Mouse (Mus musculus): Measurements from ENCODE around the gene Ppp1r14d.

Ppp1r14d gene

DNA sequence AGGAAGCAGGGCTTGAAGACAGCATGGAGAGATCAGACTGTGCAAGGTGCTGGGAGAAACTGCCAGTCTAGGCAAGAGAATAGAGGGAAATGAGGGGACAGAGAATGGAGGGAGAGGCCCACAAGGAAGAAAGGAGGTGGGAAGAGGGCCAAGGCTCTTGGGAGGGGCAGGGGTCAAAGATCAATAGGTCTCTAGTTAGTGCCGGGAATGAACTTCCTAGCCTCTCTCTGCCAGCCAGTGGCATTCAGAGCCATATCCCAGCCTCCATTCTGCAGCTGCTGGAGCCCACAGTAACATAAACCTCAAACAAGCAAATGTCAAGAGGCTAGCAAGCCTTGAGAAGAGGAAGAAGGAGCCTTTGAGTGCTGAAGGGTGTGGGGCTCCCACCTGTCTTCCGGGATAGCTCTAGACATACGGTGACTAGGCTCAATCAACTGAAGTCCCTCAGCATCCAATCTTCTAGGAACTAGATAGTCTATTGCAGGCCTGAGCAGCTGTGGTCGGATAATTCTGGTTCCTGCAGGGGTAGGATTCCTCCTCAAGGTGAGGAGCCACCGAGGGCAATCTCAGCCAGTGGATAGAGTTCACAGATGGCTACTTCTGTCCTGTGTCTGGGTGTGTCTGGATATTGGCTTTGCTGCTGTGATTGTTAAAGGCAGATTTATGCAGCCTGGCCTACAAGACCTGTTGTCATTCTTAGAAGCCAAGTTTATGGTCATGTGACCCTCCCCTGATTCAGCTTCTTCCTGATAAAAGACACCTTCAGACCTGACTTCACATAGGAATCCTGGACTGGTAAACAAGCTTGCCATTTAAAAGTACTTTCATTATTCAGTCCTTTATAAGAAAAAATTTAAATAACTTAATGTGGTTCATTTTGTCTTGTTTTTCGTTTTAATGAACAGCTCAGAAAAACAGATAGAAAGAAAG lies at the start of gene Ppp1r14d:
Gene Ppp1r14d (minus strand): TSS at position 132 of the 930 bp plus-strand sequence.
- no peak for DNase-seq (ENCODE audit: extremely low spot score)

DNA sequence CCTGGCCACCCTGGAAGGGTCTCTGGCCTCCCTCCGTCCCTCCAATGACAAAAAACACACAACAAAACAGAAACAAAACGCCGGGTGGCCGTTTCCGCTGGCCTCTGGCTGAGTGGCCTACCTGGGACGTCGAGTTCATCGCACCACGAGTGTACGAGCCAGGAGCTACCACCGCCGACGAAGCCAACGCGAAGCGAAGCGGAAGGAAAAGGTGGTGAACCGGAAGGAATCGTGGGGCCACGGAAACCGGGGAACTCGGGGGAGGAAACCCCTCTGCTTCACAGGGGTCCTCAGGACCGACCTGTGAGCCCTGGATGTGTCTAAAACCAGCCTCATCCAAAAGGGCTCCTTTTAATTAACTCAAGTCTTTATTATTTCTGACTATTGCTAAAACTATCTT lies 48.1 kb upstream of the Ppp1r14d start:
- no peak for DNase-seq (ENCODE audit: extremely low spot score)

GRCm38 (mm10) chr2:119276926-119277325 lies 47.2 kb upstream of the Ppp1r14d start:
- DNase-seq (ENCODE audit: extremely low spot score): no peak

- no peak for DNase-seq (ENCODE audit: extremely low spot score)
Measured at GRCm38 (mm10) chr2:119274126-119274525, 44.4 kb upstream of the Ppp1r14d start.

DNA sequence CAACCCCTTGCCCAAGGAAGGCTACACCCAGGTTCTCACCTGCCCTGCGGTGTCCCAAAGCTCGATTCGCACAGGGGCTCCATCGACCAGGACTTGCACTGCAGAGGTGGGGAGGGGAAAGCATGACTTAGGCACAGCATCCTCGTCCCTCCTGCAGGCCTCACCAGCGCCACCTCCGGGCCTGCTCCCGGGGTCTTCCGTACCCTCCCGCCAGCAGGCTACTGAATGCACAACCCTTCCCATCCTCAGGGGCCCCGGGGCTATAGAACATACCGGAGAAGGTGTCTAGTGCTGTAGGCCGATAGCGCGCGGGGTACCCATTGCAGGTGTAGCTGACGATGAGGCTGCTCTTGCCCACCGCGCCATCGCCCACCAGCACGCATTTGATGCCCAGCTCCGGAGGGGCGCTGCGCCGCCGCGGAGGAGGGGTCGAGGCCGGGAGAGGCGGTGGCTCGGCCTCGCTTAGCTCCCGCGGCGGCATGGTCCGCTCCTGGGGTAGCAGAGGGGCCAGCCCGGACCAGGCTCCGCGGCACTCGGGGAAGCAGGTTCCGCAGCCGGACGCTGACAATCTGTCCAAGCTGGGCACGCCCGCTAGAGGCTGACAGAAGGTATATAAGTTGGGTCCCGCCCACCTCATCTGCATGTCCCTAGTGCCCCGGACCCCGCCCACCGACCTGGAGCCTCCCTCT lies 41.1 kb upstream of the Ppp1r14d start, which contains the start of gene Rhov:
Gene Rhov (minus strand): TSS at position 630 of the 689 bp plus-strand sequence.
- DNase-seq (ENCODE audit: extremely low spot score): peak; percentile 61

- DNase-seq (ENCODE audit: extremely low spot score): no peak
Measured at GRCm38 (mm10) chr2:119270286-119270642, 40.6 kb upstream of the Ppp1r14d start.

DNA sequence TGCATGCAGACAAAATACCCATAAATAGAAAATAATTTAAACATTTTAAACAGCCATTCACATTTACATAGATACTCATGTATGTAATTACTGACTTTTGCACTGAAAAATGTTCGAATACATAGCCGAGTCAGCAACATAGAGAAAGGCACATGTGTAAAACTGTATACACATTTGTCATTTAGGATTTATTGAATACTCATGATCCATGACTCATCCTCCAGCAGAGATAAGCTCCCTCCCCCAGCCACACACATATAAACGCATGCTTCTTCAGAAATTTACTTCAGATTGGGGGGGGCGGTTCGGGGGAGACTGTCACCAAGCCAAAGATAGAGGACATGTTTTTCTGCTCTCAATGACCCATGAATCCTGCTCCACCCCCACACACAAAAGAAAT lies 34.1 kb upstream of the Ppp1r14d start:
- no peak for DNase-seq (ENCODE audit: extremely low spot score)

DNA sequence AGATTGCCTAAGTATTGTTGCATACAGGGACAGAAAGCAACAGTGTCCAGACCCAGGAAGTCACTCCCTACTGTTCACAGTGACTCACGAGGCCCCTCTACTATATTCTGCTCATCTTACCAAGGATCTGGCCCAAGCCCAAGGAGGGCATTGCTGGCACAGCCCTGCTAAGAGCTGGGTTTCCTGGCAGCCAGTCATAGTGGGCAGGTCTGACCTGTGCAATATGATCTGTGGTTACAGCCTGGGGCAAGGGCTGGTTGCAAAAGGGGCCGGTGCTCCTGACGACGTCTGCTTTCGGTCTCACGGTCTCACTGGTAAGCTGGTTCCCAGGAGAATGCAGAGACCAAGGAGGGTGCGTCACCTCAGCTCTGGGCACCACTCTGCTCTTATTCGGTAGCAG lies 33.3 kb upstream of the Ppp1r14d start:
- DNase-seq (ENCODE audit: extremely low spot score): no peak

DNA sequence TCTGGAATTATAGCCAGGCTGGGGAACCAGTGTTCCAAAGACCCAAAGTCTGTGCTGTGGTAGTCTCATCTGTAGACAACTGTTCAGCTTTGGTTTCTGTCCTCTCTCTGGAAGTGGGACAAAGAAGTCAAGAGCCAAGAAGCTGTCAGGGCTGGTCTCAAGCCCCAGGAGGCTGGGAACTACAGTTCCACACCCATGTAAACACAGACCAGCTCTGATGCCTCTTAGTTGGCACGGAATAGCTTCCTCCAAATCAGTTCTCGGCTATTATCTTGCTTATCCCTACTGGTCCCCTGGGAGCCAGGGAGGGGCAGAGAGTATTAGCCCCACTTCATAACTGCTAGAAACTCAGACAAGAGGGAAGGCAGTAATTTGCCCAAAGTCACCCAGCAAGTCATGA lies 31.6 kb upstream of the Ppp1r14d start:
- no peak for DNase-seq (ENCODE audit: extremely low spot score)

DNA sequence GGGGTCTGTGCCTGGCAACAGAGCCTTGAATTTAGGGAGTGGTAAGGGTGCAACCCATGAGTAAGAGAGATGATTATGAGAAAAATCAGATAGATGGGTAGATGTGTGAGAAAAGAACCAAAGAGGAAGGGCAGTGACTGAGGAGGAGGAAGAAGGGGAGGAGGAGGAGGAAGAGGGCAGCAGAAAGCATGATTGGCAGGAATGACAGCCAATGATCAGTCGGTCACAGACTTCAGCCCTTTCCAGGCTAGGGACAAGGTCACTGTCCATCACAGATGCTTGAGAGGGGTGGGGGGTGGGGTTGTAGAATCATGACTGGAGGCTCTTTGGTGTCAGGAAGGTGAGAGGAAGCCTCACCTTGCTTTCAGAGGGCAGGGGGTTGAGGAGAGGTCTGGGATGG lies 30.8 kb upstream of the Ppp1r14d start:
- DNase-seq (ENCODE audit: extremely low spot score): no peak

DNA sequence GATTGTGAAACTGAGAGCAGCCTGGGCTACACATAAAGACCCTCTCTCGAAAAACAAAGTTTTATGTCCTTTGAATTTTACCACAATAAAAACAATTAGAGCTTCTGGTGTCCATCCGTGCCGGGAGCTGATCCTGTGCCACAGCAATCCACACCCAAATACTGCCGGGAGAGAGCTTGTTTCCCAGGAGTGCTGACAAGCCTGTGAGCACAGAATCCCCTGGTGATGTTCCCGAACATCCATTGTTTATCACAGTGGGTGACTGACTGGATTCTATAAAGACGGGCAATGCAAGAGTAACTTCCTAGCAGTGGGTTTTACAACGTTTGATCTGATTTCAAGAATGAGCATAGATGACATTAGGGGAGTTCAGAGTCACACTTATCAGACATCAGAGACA lies 25.3 kb upstream of the Ppp1r14d start:
- no peak for DNase-seq (ENCODE audit: extremely low spot score)

- peak; percentile 82 for DNase-seq (ENCODE audit: extremely low spot score)
Measured at GRCm38 (mm10) chr2:119250826-119251478, 21.2 kb upstream of the Ppp1r14d start.

DNA sequence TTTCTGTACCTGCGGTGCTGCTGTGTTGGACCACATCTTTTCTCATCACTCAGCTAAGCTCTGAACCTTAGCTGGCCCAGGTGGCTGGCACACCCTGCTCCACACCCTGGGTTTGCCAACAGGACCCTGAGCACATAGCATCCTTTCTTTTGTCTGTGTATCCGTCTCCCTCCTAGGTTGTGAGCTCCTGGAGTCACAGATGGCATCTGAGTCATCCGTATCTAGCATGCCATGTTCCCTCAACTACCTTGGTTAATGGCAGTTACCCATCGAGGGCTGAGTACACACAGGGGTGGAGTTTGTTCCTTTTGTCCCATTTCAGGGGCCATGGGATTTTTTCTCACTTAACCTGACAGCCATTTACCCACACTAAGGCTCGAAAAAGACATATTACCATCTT lies 20.7 kb upstream of the Ppp1r14d start:
- DNase-seq (ENCODE audit: extremely low spot score): no peak

GRCm38 (mm10) chr2:119249592-119250061 lies 19.9 kb upstream of the Ppp1r14d start:
- DNase-seq (ENCODE audit: extremely low spot score): no peak

- no peak for DNase-seq (ENCODE audit: extremely low spot score)
Measured at GRCm38 (mm10) chr2:119247904-119248303, 18.2 kb upstream of the Ppp1r14d start.

DNA sequence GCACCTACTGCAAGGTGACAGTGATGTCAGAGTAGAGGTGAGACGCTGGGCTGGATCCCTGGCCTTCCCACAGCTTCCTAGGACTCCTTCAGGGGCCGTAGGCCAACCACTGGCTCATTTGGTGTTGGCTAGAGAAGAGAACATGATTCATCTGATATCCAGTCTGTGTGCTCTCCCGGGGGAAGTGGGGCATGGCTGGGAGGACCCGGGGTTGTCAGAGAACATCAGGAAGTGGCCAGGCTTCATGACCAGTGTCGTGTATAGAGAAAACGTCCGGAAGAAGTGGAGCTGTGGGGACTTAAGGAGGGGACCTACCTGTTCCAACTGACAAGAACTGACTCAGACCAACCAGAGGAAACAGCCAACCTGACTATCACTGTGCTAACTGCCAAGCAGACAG lies 15.5 kb upstream of the Ppp1r14d start:
- DNase-seq (ENCODE audit: extremely low spot score): no peak

- DNase-seq (ENCODE audit: extremely low spot score): no peak
Measured at GRCm38 (mm10) chr2:119242548-119242947, 12.8 kb upstream of the Ppp1r14d start.

- no peak for DNase-seq (ENCODE audit: extremely low spot score)
Measured at GRCm38 (mm10) chr2:119240819-119241186, 11.1 kb upstream of the Ppp1r14d start.

GRCm38 (mm10) chr2:119240075-119240818 lies 10.5 kb upstream of the Ppp1r14d start:
- DNase-seq (ENCODE audit: extremely low spot score): no peak

- DNase-seq (ENCODE audit: extremely low spot score): no peak
Measured at GRCm38 (mm10) chr2:119238671-119239070, 9.0 kb upstream of the Ppp1r14d start.

GRCm38 (mm10) chr2:119237871-119238220 lies 8.1 kb upstream of the Ppp1r14d start:
- DNase-seq (ENCODE audit: extremely low spot score): peak; percentile 35

Measured in embryo, embryonic 9.5 days (tissue).